Mouse (Mus musculus) bone marrow macrophage, adult 2 months (primary cell): ENCODE data around the gene Olfr1156. TPM values are rescaled to one million over a fixed set of nuclear protein-coding genes. Genes with fewer than 3 reads are reported as not detected.

ENCODE experiments used
- H3K27ac ChIP-seq: 2 replicates; pipeline ENCODE4 v1.5.1; 2012; ENCODE audit warnings: low read depth, low read length; ENCODE audit not compliant: insufficient read depth
- H3K4me1 ChIP-seq: 2 replicates; pipeline ENCODE4 v1.6.1; 2012; ENCODE audit warnings: low read length; ENCODE audit not compliant: control insufficient read depth, insufficient read depth
- H3K4me3 ChIP-seq: 2 replicates; pipeline ENCODE4 v1.5.1; 2012; ENCODE audit warnings: mild to moderate bottlenecking, low read length, moderate library complexity; ENCODE audit not compliant: insufficient read depth
- CTCF ChIP-seq: IDR thresholded peaks from 2 replicates; pipeline ENCODE4 v1.5.1; 2012; ENCODE audit warnings: low read depth, mild to moderate bottlenecking, low read length, moderate library complexity
- POLR2A ChIP-seq: IDR thresholded peaks from 2 replicates; pipeline ENCODE4 v1.6.1; 2012; ENCODE audit warnings: mild to moderate bottlenecking, low read depth, low read length, borderline replicate concordance
- polyA plus RNA-seq: library from polyadenylated mRNA; stranded (reverse); fragments of >200 nt; gene quantifications from 2 replicates; pipeline ENCODE4 v1.2.4, GENCODE M21; 2012; ENCODE audit not compliant: missing spikeins, insufficient read depth, insufficient read length

The Olfr1156 gene
- polyA plus RNA-seq: not detected in 2 replicates

DNA sequence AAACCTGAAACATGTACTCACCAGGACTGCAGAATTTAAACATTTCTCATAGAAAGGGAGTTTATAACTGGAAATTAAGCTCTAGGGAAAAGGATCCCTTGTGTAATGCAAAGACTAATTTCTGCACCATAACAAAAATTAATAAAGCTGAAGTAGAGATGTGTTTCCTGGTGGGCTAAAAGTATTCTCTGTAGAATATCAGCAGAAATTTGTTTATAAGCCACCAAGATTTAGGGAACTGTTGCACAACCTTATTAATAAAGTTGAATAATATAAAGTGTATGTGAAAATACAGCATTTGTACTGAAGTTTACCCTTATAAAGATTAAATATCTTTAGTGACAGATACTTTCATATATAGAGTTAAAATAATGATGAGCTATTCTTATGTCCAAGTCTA lies at the start of gene Olfr1156:
TSS of gene Olfr1156 (minus strand) at position 101 of the 400 bp plus-strand sequence.
- no peaks in the 10 kb centered on the region for H3K4me1 ChIP-seq
- TF ChIP-seq POLR2A (no peak), CTCF (no peak)
- H3K27ac ChIP-seq: no peak within 1 kb of the TSS
- no peak within 1 kb of the TSS for H3K4me3 ChIP-seq

DNA sequence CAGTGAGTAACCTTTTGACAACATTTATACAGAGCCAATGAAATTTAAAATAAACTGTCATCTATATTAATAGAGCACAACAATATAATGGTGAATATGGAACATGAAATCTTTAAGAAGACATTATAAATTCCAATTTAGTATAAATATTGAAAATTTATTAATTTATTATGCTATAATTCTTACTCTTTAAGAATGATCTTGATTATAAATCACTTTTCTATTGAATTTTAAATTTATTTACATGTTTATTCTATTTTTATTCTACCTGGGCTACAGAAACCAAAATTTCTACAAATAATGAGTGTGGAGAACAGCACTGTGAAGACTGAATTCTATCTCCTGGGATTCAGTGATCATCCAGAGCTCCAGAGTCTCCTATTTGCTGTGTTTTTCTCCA lies 36.9 kb upstream of the Olfr1156 start, which contains the start of gene Olfr1158:
TSS of gene Olfr1158 (plus strand) at position 301 of the 400 bp plus-strand sequence.
- no peak within 1 kb of the TSS for H3K4me3 ChIP-seq
- TF ChIP-seq CTCF: no peak
- no peak for TF ChIP-seq POLR2A
- no peaks in the 10 kb centered on the region for H3K4me1 ChIP-seq
- H3K27ac ChIP-seq: no peak within 1 kb of the TSS

DNA sequence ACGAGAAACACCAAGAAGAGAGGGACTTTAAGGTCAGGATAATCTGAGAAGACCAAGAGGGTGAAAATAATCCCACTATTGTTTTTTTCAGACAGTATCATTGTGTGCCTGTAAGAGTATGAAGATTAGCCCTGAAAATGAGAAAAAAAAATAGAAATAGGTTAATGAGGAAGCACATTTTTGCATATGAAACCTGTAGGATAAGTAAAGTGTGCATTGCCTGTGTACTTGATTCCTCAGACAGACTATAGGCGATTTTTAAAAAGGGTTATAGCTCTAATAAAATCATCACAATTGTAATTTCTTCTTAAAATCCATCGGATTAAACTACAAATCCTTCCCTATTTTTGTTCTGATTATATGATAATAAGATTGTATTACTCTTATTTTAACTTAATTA lies 21.7 kb upstream of the Olfr1156 start, which contains the start of gene Olfr74:
TSS of gene Olfr74 (minus strand) at position 101 of the 400 bp plus-strand sequence.
- no peak within 1 kb of the TSS for H3K27ac ChIP-seq
- H3K4me3 ChIP-seq: no peak within 1 kb of the TSS

DNA sequence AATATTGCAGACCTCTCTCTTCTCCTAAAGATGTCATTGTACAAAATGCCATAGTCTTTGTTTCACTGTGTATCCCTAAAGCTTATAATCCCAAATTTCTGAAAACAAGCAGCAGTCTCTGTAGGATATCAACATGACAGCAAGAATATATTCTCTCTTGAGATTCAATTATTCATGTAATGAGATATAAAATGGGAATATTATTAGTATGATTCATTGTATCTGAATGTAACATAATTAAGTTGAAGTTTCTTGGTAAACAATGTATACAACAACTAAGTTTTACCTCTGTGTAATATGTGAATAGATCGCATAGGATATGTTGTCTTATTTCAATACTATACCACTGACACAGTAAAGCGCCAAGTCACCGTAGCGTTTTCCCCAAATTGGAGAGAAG lies 15.3 kb upstream of the Olfr1156 start, which contains the start of gene Olfr1157:
TSS of gene Olfr1157 (minus strand) at position 101 of the 400 bp plus-strand sequence.
- Histone ChIP-seq H3K4me3 (no peak within 1 kb of the TSS), H3K27ac (no peak within 1 kb of the TSS), H3K4me1 (no peaks in the 10 kb centered on the region)
- TF ChIP-seq CTCF (no peak), POLR2A (no peak)

More for the DNA sequence above, 21.7 kb upstream of the Olfr1156 start, which contains the start of gene Olfr74:
- TF ChIP-seq CTCF: no peak
- TF ChIP-seq POLR2A: no peak
- no peaks in the 10 kb centered on the region for H3K4me1 ChIP-seq

DNA sequence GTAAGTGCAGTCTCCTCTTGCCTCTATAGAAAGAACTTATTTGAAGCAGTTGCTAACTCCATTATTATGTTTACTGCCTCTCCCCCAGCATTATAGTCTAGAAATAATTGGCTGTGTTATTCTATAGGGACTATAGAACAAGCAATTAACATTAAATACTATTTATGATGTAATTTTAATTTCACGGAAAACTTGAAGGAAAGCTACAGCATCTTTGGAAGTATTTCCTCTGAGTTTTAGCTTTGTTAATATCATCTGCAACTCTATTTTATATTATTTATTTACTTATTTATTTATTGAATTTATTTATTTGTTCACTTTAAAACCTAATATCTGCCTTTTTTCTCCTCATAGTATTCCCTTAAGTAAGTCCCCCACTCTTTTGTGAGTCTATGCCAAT lies 7.9 kb downstream of the Olfr1156 start, which contains the start of gene Olfr1155:
TSS of gene Olfr1155 (minus strand) at position 101 of the 400 bp plus-strand sequence.
- TF ChIP-seq CTCF (no peak), POLR2A (no peak)
- Histone ChIP-seq H3K4me3 (no peak within 1 kb of the TSS), H3K4me1 (no peaks in the 10 kb centered on the region), H3K27ac (no peak within 1 kb of the TSS)

DNA sequence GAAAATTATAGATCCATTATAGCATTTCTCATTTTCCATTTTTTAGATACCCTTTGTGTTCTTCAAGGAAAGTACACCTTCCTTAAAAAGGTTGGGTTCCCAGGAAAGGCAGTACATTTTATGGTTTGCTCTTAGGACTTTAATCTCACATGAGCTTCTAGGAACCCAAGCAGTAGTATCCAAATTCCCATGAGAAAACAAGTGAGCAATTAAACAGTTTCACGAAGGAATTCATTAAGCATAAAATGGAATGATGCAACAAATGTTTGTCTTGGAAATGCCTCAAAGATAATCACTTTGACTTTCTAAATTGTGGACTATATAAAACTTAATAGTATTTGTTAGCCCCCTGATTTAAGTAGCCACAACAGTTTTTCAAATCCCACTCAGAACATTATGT lies 47.8 kb downstream of the Olfr1156 start, which contains the start of gene Olfr1154:
TSS of gene Olfr1154 (minus strand) at position 101 of the 400 bp plus-strand sequence.
- Histone ChIP-seq H3K4me3 (no peak within 1 kb of the TSS), H3K27ac (no peak within 1 kb of the TSS), H3K4me1 (no peaks in the 10 kb centered on the region)
- TF ChIP-seq POLR2A (no peak), CTCF (no peak)

Other genes starting within 250 kb of the Olfr1156 start
- gene Olfr1137, start 239.9 kb downstream of the Olfr1156 start, polyA plus RNA-seq: not detected in 2 replicates
- gene Olfr1138, start 213.1 kb downstream of the Olfr1156 start, polyA plus RNA-seq: not detected in 2 replicates
- gene Olfr1140, start 209.3 kb downstream of the Olfr1156 start, polyA plus RNA-seq: not detected in 2 replicates
- not detected in 2 replicates for gene Olfr1141, start 199.1 kb downstream of the Olfr1156 start, polyA plus RNA-seq
- gene Olfr152, start 173.6 kb downstream of the Olfr1156 start, polyA plus RNA-seq: not detected in 2 replicates
- not detected in 2 replicates for gene Olfr1143, start 152.5 kb downstream of the Olfr1156 start, polyA plus RNA-seq
- not detected in 2 replicates for gene Olfr1145, start 143.3 kb downstream of the Olfr1156 start, polyA plus RNA-seq
- not detected in 2 replicates for gene Olfr1148, start 122.6 kb downstream of the Olfr1156 start, polyA plus RNA-seq
- gene Olfr1150-ps1, start 109.1 kb downstream of the Olfr1156 start, polyA plus RNA-seq: not detected in 2 replicates
- gene Olfr1151, start 97.2 kb downstream of the Olfr1156 start, polyA plus RNA-seq: not detected in 2 replicates
- gene Olfr1152, start 86.6 kb downstream of the Olfr1156 start, polyA plus RNA-seq: 0.89 TPM in 1 of 2 replicates, not detected in the other
- gene Olfr1153, start 58.1 kb downstream of the Olfr1156 start, polyA plus RNA-seq: not detected in 2 replicates
- not detected in 2 replicates for gene Olfr1154, start 47.9 kb downstream of the Olfr1156 start, polyA plus RNA-seq
- not detected in 2 replicates for gene Olfr1155, start 8.0 kb downstream of the Olfr1156 start, polyA plus RNA-seq
- not detected in 2 replicates for gene Olfr1157, start 15.2 kb upstream of the Olfr1156 start, polyA plus RNA-seq
- gene Olfr74, start 21.6 kb upstream of the Olfr1156 start, polyA plus RNA-seq: not detected in 2 replicates
- gene Olfr1158, start 37.0 kb upstream of the Olfr1156 start, polyA plus RNA-seq: not detected in 2 replicates
- gene Olfr1160, start 55.2 kb upstream of the Olfr1156 start, polyA plus RNA-seq: not detected in 2 replicates
- not detected in 2 replicates for gene Olfr1161, start 69.7 kb upstream of the Olfr1156 start, polyA plus RNA-seq
- not detected in 2 replicates for gene Olfr73, start 84.6 kb upstream of the Olfr1156 start, polyA plus RNA-seq
- gene Olfr1162, start 98.0 kb upstream of the Olfr1156 start, polyA plus RNA-seq: not detected in 2 replicates
- gene Olfr1163, start 118.7 kb upstream of the Olfr1156 start, polyA plus RNA-seq: not detected in 2 replicates
- gene Olfr1164, start 140.9 kb upstream of the Olfr1156 start, polyA plus RNA-seq: not detected in 2 replicates
- gene Olfr1166, start 175.2 kb upstream of the Olfr1156 start, polyA plus RNA-seq: not detected in 2 replicates
- gene Olfr1167, start 202.1 kb upstream of the Olfr1156 start, polyA plus RNA-seq: not detected in 2 replicates
- not detected in 2 replicates for gene Olfr1168, start 228.8 kb upstream of the Olfr1156 start, polyA plus RNA-seq